Mouse (Mus musculus) monocyte, adult 2 months (primary cell): ENCODE results near the gene Coro7.
"Not testable (repeated sequence)": the region's sequence is repeated elsewhere in the genome, so short reads cannot be mapped to it uniquely, and the experiment has no call there.

ENCODE experiments used
- DNase-seq, 2 experiments: peaks; one replicate each; pipeline ENCODE4 v3.0.0; 2022; ENCODE audit warnings: low spot score in 2 of 2, low read depth in 1 of 2

The Coro7 gene

GRCm38 (mm10) chr16:4679121-4680018 lies at the start of gene Coro7:
TSS of gene Coro7 (minus strand) at chr16:4679777.
- DNase-seq = peak; percentile 78

- no peak for DNase-seq
Observed at GRCm38 (mm10) chr16:4727963-4728362, 48.4 kb upstream of the Coro7 start.

GRCm38 (mm10) chr16:4727526-4727925 lies 47.9 kb upstream of the Coro7 start:
- no peak for DNase-seq

GRCm38 (mm10) chr16:4726528-4727128 lies 47.1 kb upstream of the Coro7 start:
- peak in 1 of 2 experiments; percentile 5 for DNase-seq

- DNase-seq = peak; percentile 70 to 91
Observed at GRCm38 (mm10) chr16:4725780-4726527, 46.4 kb upstream of the Coro7 start, which contains the start of gene Hmox2. TSS of gene Hmox2 (plus strand) at chr16:4726361.

- no peak for DNase-seq
Observed at GRCm38 (mm10) chr16:4725266-4725665, 45.7 kb upstream of the Coro7 start.

- DNase-seq = peak in 1 of 2 experiments; percentile 26
Observed at GRCm38 (mm10) chr16:4722915-4723209, 43.3 kb upstream of the Coro7 start.

- DNase-seq = peak in 1 of 2 experiments; percentile 27
Observed at GRCm38 (mm10) chr16:4722128-4722914, 42.7 kb upstream of the Coro7 start.

- DNase-seq = peak in 1 of 2 experiments; percentile 37
Observed at GRCm38 (mm10) chr16:4718753-4719518, 39.4 kb upstream of the Coro7 start, which contains the start of gene Nmral1. TSS of gene Nmral1 (minus strand) at chr16:4719356.

GRCm38 (mm10) chr16:4717866-4718265 lies 38.3 kb upstream of the Coro7 start:
- no peak for DNase-seq

- no peak for DNase-seq
Observed at GRCm38 (mm10) chr16:4713861-4714710, 34.5 kb upstream of the Coro7 start.

- no peak for DNase-seq
Observed at GRCm38 (mm10) chr16:4711173-4711572, 31.6 kb upstream of the Coro7 start.

GRCm38 (mm10) chr16:4705541-4705940 lies 26.0 kb upstream of the Coro7 start:
- DNase-seq = no peak

GRCm38 (mm10) chr16:4702646-4703045 lies 23.1 kb upstream of the Coro7 start:
- no peak for DNase-seq

- no peak for DNase-seq
Observed at GRCm38 (mm10) chr16:4701211-4701610, 21.6 kb upstream of the Coro7 start.

GRCm38 (mm10) chr16:4689371-4689770 lies 9.8 kb upstream of the Coro7 start:
- not testable (repeated sequence) for DNase-seq

- DNase-seq = no peak
Observed at GRCm38 (mm10) chr16:4684457-4684791, 4.8 kb upstream of the Coro7 start.

- DNase-seq = peak; percentile 78 to 92
Observed at GRCm38 (mm10) chr16:4683581-4684456, 4.2 kb upstream of the Coro7 start.
